Mouse (Mus musculus): ENCODE measurements around the gene Evi2b. TPM values are rescaled to one million over a fixed set of nuclear protein-coding genes. Genes with fewer than 3 reads are reported as not detected.

Gene Evi2b
- polyA plus RNA-seq, 3 experiments from 2014 or later, result 81.8 to 99.4 (median 98.7) TPM

DNA sequence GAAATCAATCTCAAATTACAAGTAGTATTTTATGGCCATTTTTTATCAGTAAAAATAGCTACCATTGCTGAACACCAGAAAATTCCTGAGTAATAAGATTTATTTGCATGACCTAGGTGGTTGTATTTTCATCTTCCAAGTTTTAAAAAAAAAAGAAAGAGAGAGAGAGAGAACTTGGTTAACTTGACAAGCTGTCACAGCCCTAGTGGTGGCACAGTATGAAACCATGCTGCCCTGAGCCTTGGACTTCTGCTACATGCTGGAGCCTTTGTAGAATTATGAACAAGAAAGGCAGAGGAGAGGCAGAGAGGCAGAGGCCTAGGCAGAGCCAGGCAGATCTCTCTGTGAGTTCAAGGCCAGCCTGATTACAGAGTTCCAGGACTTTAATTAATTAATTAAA, 1.6 kb downstream of the Evi2b start:
- ATAC-seq, result no peak

GRCm38 (mm10) chr11:79520772-79521171, 2.8 kb downstream of the Evi2b start:
- no peak for ATAC-seq

DNA sequence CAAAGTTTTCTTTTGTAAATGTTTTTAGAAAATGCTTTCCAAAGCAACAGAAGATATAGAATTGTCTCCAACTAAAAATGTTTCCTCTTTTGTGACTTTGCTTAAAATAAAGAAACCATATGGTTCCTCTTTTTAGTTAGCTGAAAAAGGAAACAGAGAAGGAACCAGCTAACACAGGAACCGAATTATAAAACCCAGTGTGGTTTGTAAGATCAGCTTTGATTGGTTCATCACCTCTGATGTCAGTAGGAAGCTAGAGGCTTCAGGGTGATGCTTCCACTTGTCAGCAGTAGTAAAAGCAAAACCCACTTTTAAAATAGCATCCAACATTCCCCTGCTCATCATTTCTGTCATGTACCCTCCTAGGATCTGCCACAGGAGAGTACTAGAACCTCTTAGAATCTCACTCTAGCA, 3.7 kb downstream of the Evi2b start:
- ATAC-seq, result peak; percentile 85

GRCm38 (mm10) chr11:79519299-79519698, 4.3 kb downstream of the Evi2b start:
- ATAC-seq, result no peak

DNA sequence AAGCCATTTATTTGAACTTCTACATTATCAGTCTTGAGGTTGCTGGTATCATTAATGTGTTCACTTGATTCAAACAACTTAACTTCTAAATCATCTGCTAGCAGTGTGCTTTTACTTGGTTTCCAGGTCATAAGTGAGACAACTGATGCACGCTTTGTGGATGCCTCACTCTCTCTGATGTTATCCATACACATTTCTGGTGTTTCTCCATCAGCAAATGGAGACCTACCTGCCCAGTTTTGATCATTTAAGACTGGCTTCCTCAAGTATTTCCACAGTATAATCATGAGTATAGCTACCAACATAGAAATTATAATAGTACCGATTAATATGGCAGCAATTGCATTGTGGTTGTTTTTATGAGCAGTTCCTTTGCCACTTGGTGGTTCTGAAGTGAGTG, 7.8 kb downstream of the Evi2b start:
- no peak for ATAC-seq

DNA sequence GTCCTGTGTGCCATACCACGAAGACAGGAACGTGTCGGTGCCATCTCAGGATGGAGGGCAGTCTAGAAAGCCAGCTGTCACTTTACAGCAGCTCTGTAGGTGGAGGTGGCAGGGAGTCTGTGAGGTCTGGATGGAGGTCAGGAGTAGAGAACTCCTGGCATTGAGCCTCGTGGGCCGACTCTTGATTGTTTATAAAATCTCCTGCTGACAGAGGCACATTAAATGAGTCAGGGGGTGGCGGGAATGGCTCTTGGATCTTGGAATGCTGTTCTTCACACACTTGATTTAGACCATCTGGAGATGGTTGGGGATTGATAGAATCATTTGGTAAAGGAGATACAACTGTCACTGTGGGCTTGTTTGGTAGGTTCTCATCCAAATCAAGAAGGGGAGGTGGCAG, 8.2 kb downstream of the Evi2b start:
- no peak for ATAC-seq

- no peak for ATAC-seq
Measured at GRCm38 (mm10) chr11:79511970-79512369, 11.6 kb downstream of the Evi2b start.

GRCm38 (mm10) chr11:79504506-79504905, 19.1 kb downstream of the Evi2b start:
- no peak for ATAC-seq

GRCm38 (mm10) chr11:79503845-79504244, 19.7 kb downstream of the Evi2b start, which contains the start of gene Omg:
TSS of gene Omg (minus strand) at chr11:79504084.
- no peak for ATAC-seq

DNA sequence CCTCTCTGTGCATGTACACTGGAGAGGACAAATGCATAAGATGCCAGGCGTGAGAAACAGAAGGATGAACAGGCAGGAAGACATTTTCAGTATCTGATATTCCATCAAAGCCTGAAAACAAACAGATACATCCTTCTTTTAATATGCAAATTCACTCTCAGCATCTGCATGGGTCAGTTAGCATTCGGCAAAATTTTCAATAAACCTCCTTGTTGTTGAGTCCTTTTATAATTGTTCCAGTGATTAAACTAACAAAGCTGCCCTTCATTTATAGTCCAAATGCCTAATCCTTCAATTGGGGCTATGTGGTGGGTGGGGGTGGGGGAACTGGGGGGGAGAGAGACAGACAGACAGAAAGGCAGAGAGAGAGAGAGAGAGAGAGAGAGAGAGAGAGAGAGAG, 20.6 kb downstream of the Evi2b start:
- no peak for ATAC-seq

DNA sequence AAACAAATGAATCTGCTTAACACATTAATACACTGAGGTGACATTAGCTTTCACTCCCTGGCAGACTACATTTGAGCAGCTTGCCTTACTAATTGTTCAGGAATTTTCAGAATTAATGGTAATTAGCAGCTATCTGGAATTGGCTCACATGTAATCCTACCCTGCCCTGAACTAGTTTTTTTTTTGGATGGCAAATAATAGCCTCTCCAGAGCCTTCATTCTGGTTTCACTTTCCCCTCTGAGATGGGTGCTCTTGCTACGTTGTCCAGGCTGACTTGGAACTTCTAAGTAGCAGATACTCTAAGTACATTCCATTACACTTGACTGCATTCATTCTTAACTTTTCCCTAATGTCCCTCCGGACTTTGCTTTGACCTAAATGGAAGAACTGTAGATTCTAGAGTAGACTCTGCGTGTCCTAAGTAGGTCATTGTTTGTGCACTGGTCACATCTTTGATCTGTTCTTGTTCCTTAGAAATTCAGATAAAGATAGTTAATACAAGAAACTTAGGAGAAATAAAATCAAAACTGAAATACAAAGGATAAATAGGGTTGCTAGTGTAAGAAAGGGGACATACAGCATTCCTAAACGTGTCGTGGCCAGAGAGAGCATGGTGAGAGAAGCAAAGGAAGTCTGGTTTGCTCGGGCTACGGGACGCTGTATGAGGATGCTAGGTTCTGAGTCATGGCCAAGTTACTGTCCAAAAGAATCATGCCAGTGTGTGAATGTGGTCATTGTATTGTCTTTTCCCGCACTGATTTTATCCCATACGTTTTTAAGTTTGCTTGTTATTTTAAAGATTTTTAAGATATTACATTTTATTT, 28.4 kb downstream of the Evi2b start:
- no peak for ATAC-seq

- ATAC-seq, result no peak
Measured at GRCm38 (mm10) chr11:79484721-79485120, 38.8 kb downstream of the Evi2b start.

- no peak for ATAC-seq
Measured at GRCm38 (mm10) chr11:79483876-79484528, 39.6 kb downstream of the Evi2b start.

- no peak for ATAC-seq
Measured at GRCm38 (mm10) chr11:79483392-79483791, 40.2 kb downstream of the Evi2b start.

- no peak for ATAC-seq
Measured at GRCm38 (mm10) chr11:79468097-79468496, 55.5 kb downstream of the Evi2b start.

Other genes with a start within 250 kb of the Evi2b start
- not detected for gene Gm9964, start 226.9 kb downstream of the Evi2b start, polyA plus RNA-seq (2017; shearing (Covaris generic))
- gene Nf1, start 184.1 kb downstream of the Evi2b start, polyA plus RNA-seq (2017; shearing (Covaris generic)), result 1 to 10 TPM; 2.0 to 2.7 (median 2.4) TPM
- gene Omg, start 19.7 kb downstream of the Evi2b start, polyA plus RNA-seq (2017; shearing (Covaris generic)), result under 1 TPM; 0.20 to 0.75 (median 0.31) TPM
- 1 to 10 TPM; 7.2 to 8.4 (median 7.2) TPM for gene Evi2, start 6.8 kb upstream of the Evi2b start, polyA plus RNA-seq (2017; shearing (Covaris generic))
- gene Evi2a, start 6.8 kb upstream of the Evi2b start, polyA plus RNA-seq (2017; shearing (Covaris generic)), result 10 to 100 TPM; 63.8 to 92.4 (median 76.7) TPM
- 10 to 100 TPM; 10.3 to 14.3 (median 12.6) TPM for gene Rab11fip4, start 67.5 kb upstream of the Evi2b start, polyA plus RNA-seq (2017; shearing (Covaris generic))